Mouse (Mus musculus): Measurements from ENCODE around the gene Fh1. TPM values are rescaled to one million over a fixed set of nuclear protein-coding genes. Genes with fewer than 3 reads are reported as not detected.

The Fh1 gene
- polyA plus RNA-seq, 1 experiment: 115 TPM

GRCm38 (mm10) chr1:175562379-175562778, 63.1 kb downstream of the Fh1 start:
- no peak overlapping the region for H3K4me3 ChIP-seq
- H3K36me3 ChIP-seq (ENCODE audit: control insufficient read depth, insufficient read depth): no peaks in the 10 kb centered on the region
- H3ac ChIP-seq (ENCODE audit: control insufficient read depth, insufficient read length): no peak overlapping the region
- H3K79me2 ChIP-seq (ENCODE audit: control insufficient read depth, insufficient read depth): no peaks in the 10 kb centered on the region
- TF ChIP-seq POLR2A (IDR thresholded peaks at IDR 0.05; ENCODE audit: insufficient read length, low read depth) (no peak), TCF12 (IDR thresholded peaks at IDR 0.05; ENCODE audit: insufficient read depth, poor library complexity, severe bottlenecking) (no peak), CEBPB (IDR thresholded peaks at IDR 0.05; ENCODE audit: insufficient read depth, poor library complexity, severe bottlenecking) (no peak), E2F4 (IDR thresholded peaks at IDR 0.05; ENCODE audit: insufficient read depth) (no peak), SRF (IDR thresholded peaks at IDR 0.05; ENCODE audit: control insufficient read depth, insufficient read length, low read depth) (no peak), POLR2AphosphoS2 (IDR thresholded peaks at IDR 0.05; ENCODE audit: insufficient read length, low read depth) (no peak), USF1 (IDR thresholded peaks at IDR 0.05; ENCODE audit: low read depth) (no peak), MYOG (IDR thresholded peaks at IDR 0.05; ENCODE audit: control insufficient read depth in 1 of 3, insufficient read depth in 1 of 3, insufficient read length in 2 of 3, low read depth in 2 of 3) (no peak), TCF3 (IDR thresholded peaks at IDR 0.05; ENCODE audit: insufficient read length, low read depth) (no peak)
- no peaks in the 10 kb centered on the region for H3K27me3 ChIP-seq (ENCODE audit: control insufficient read depth, insufficient read depth, insufficient read length)
- no peak overlapping the region for H3K4me2 ChIP-seq (ENCODE audit: low read depth)

GRCm38 (mm10) chr1:175561806-175562205, 63.6 kb downstream of the Fh1 start:
- H3K27me3 ChIP-seq (ENCODE audit: control insufficient read depth, insufficient read depth, insufficient read length): no peaks in the 10 kb centered on the region
- H3ac ChIP-seq (ENCODE audit: control insufficient read depth, insufficient read length): no peak overlapping the region
- H3K4me2 ChIP-seq (ENCODE audit: low read depth): no peak overlapping the region
- H3K4me3 ChIP-seq: no peak overlapping the region
- H3K36me3 ChIP-seq (ENCODE audit: control insufficient read depth, insufficient read depth): no peaks in the 10 kb centered on the region
- H3K79me2 ChIP-seq (ENCODE audit: control insufficient read depth, insufficient read depth): no peaks in the 10 kb centered on the region
- no peak for TF ChIP-seq POLR2A (IDR thresholded peaks at IDR 0.05; ENCODE audit: insufficient read length, low read depth)
- no peak for TF ChIP-seq SRF (IDR thresholded peaks at IDR 0.05; ENCODE audit: control insufficient read depth, insufficient read length, low read depth)
- TF ChIP-seq MYOD1 (IDR thresholded peaks at IDR 0.05; ENCODE audit: control insufficient read depth in 1 of 3, insufficient read length in 2 of 3, low read depth in 2 of 3): no peak
- no peak for TF ChIP-seq CEBPB (IDR thresholded peaks at IDR 0.05; ENCODE audit: insufficient read depth, poor library complexity, severe bottlenecking)
- no peak for TF ChIP-seq TCF12 (IDR thresholded peaks at IDR 0.05; ENCODE audit: insufficient read depth, poor library complexity, severe bottlenecking)
- TF ChIP-seq USF1 (IDR thresholded peaks at IDR 0.05; ENCODE audit: low read depth): no peak
- no peak for TF ChIP-seq TCF3 (IDR thresholded peaks at IDR 0.05; ENCODE audit: insufficient read length, low read depth)
- TF ChIP-seq E2F4 (IDR thresholded peaks at IDR 0.05; ENCODE audit: insufficient read depth): no peak
- TF ChIP-seq MAX (IDR thresholded peaks at IDR 0.05; ENCODE audit: low read depth): no peak
- TF ChIP-seq REST (IDR thresholded peaks at IDR 0.05; ENCODE audit: insufficient read depth, insufficient read length): no peak
- TF ChIP-seq POLR2AphosphoS2 (IDR thresholded peaks at IDR 0.05; ENCODE audit: insufficient read length, low read depth): no peak
- no peak for TF ChIP-seq MYOG (IDR thresholded peaks at IDR 0.05; ENCODE audit: control insufficient read depth in 1 of 3, insufficient read depth in 1 of 3, insufficient read length in 2 of 3, low read depth in 2 of 3)

GRCm38 (mm10) chr1:175554641-175555040, 70.8 kb downstream of the Fh1 start:
- Histone ChIP-seq H3K79me2 (ENCODE audit: control insufficient read depth, insufficient read depth) (no peaks in the 10 kb centered on the region), H3ac (ENCODE audit: control insufficient read depth, insufficient read length) (no peak overlapping the region), H3K27me3 (ENCODE audit: control insufficient read depth, insufficient read depth, insufficient read length) (no peaks in the 10 kb centered on the region), H3K4me2 (ENCODE audit: low read depth) (no peak overlapping the region), H3K36me3 (ENCODE audit: control insufficient read depth, insufficient read depth) (no peaks in the 10 kb centered on the region), H3K4me3 (no peak overlapping the region)
- TF ChIP-seq MYOD1 (IDR thresholded peaks at IDR 0.05; ENCODE audit: control insufficient read depth in 1 of 3, insufficient read length in 2 of 3, low read depth in 2 of 3) (no peak), POLR2A (IDR thresholded peaks at IDR 0.05; ENCODE audit: insufficient read length, low read depth) (no peak)

- H3K27me3 ChIP-seq (ENCODE audit: control insufficient read depth, insufficient read depth, insufficient read length): no peaks in the 10 kb centered on the region
These were observed 73.0 kb downstream of the Fh1 start for GRCm38 (mm10) chr1:175552474-175552873.

GRCm38 (mm10) chr1:175550586-175550985, 74.8 kb downstream of the Fh1 start:
- TF ChIP-seq SRF (IDR thresholded peaks at IDR 0.05; ENCODE audit: control insufficient read depth, insufficient read length, low read depth): no peak
- TF ChIP-seq E2F4 (IDR thresholded peaks at IDR 0.05; ENCODE audit: insufficient read depth): no peak
- no peak overlapping the region for H3K4me2 ChIP-seq (ENCODE audit: low read depth)

More at GRCm38 (mm10) chr1:175552474-175552873, 73.0 kb downstream of the Fh1 start:
- Histone ChIP-seq H3K36me3 (ENCODE audit: control insufficient read depth, insufficient read depth) (no peaks in the 10 kb centered on the region), H3K79me2 (ENCODE audit: control insufficient read depth, insufficient read depth) (no peaks in the 10 kb centered on the region), H3K4me3 (no peak overlapping the region), H3K4me2 (ENCODE audit: low read depth) (no peak overlapping the region), H3ac (ENCODE audit: control insufficient read depth, insufficient read length) (no peak overlapping the region)
- TF ChIP-seq TCF12 (IDR thresholded peaks at IDR 0.05; ENCODE audit: insufficient read depth, poor library complexity, severe bottlenecking) (no peak), REST (IDR thresholded peaks at IDR 0.05; ENCODE audit: insufficient read depth, insufficient read length) (no peak), MYOG (IDR thresholded peaks at IDR 0.05; ENCODE audit: control insufficient read depth in 1 of 3, insufficient read depth in 1 of 3, insufficient read length in 2 of 3, low read depth in 2 of 3) (no peak), MYOD1 (IDR thresholded peaks at IDR 0.05; ENCODE audit: control insufficient read depth in 1 of 3, insufficient read length in 2 of 3, low read depth in 2 of 3) (no peak), USF1 (IDR thresholded peaks at IDR 0.05; ENCODE audit: low read depth) (no peak), POLR2A (IDR thresholded peaks at IDR 0.05; ENCODE audit: insufficient read length, low read depth) (no peak)

More at GRCm38 (mm10) chr1:175550586-175550985, 74.8 kb downstream of the Fh1 start:
- no peak overlapping the region for H3ac ChIP-seq (ENCODE audit: control insufficient read depth, insufficient read length)
- H3K36me3 ChIP-seq (ENCODE audit: control insufficient read depth, insufficient read depth): no peaks in the 10 kb centered on the region
- H3K27me3 ChIP-seq (ENCODE audit: control insufficient read depth, insufficient read depth, insufficient read length): no peaks in the 10 kb centered on the region
- no peaks in the 10 kb centered on the region for H3K79me2 ChIP-seq (ENCODE audit: control insufficient read depth, insufficient read depth)
- no peak overlapping the region for H3K4me3 ChIP-seq

Other genes with a start within 250 kb of the Fh1 start
- gene Rgs7, start 133.1 kb downstream of the Fh1 start, polyA plus RNA-seq (2012; fragmentation: generic; extraction: Trizol): 0.16 TPM
- not detected for gene Kmo, start 5.3 kb downstream of the Fh1 start, polyA plus RNA-seq (2012; fragmentation: generic; extraction: Trizol)
- 4.8 TPM for gene Opn3, start 67.1 kb upstream of the Fh1 start, polyA plus RNA-seq (2012; fragmentation: generic; extraction: Trizol)
- 1.0 TPM for gene Chml, start 67.3 kb upstream of the Fh1 start, polyA plus RNA-seq (2012; fragmentation: generic; extraction: Trizol)
- gene Wdr64, start 73.0 kb upstream of the Fh1 start, polyA plus RNA-seq (2012; fragmentation: generic; extraction: Trizol): not detected